Mouse (Mus musculus): ENCODE measurements around the gene Bdnf. TPM values are rescaled to one million over a fixed set of nuclear protein-coding genes. Genes with fewer than 3 reads are reported as not detected.

The Bdnf gene
- polyA plus RNA-seq, 1 experiment from 2014 or later, result 5.4 TPM

DNA sequence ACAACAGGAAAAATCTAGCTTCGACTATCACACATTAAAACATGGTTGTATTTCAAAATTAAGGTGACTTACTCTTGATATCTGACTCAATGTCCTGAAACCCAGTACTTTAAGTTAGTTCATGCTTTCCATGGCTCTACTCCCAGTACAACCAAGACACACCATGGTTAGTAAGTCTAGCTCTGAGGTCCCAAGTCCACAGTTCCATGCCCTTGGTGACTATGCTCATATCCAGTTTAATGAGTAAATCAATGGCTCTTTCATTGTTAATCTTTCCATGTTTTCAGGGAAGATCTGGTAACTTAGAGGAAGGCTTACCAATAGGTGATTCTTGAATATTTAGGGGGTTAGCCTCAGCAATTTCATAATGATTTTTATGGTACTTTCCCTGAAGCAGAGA is 14.2 kb downstream of the Bdnf start:
- 78% methylated on average over 1 of the region's 1 CpGs for WGBS
- Histone ChIP-seq H3K4me3 (no peak overlapping the region), H3K27me3 (0 out of 2 replicates have a peak, but pooled peaks cover 4% of the 10 kb centered on the region), H3K9me3 (no peaks in the 10 kb centered on the region), H3K4me2 (replicated peaks) (no peak overlapping the region), H3K27ac (no peak overlapping the region), H3K9ac (no peak overlapping the region), H3K4me1 (no peaks in the 10 kb centered on the region), H3K36me3 (no peaks in the 10 kb centered on the region)
- no peak for ATAC-seq (ENCODE audit: insufficient number of reproducible peaks, insufficient read depth, low FRiP score, low TSS enrichment)

DNA sequence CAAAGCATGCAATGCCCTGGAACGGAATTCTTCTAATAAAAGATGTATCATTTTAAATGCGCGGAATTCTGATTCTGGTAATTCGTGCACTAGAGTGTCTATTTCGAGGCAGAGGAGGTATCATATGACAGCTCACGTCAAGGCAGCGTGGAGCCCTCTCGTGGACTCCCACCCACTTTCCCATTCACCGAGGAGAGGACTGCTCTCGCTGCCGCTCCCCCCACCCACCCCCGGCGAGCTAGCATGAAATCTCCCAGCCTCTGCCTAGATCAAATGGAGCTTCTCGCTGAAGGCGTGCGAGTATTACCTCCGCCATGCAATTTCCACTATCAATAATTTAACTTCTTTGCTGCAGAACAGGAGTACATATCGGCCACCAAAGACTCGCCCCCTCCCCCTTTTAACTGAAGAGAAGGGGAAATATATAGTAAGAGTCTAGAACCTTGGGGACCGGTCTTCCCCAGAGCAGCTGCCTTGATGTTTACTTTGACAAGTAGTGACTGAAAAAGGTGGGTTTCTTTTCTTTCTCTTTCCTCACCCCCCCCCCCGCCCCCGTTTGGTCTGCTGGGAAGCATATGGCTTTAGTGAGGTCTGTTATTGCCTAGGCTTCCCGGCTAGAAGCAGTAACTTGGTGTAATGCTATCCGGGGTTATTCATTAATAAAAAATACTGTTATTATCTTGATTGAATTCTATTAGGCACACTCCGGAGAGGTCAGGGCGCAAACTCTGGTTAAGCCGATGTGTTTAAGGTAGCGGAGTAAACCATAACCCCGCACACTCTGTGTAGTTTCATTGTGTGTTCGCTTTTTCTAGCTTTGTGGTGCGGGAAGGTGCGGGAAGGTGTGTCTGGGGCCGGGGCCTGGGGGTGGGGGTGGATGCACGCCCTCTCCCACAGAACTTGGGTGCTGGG is 18.0 kb downstream of the Bdnf start:
- Histone ChIP-seq H3K27me3 (0 out of 2 replicates have a peak, but pooled peaks cover 5% of the 10 kb centered on the region), H3K4me3 (peak overlapping the region; percentile 51), H3K36me3 (no peaks in the 10 kb centered on the region), H3K27ac (no peak overlapping the region), H3K9ac (0 out of 2 replicates have a peak overlapping the region, but pooled peaks have one; percentile 64), H3K4me1 (peaks cover 8% of the 10 kb centered on the region; the same call in 1 of the 2 replicates), H3K4me2 (replicated peaks) (peak overlapping the region; percentile 74), H3K9me3 (no peaks in the 10 kb centered on the region)
- peak; percentile 8; the same call in 1 of the 2 replicates for ATAC-seq (ENCODE audit: insufficient number of reproducible peaks, insufficient read depth, low FRiP score, low TSS enrichment)
- WGBS, result 2% methylated on average over 34 of the region's 34 CpGs

DNA sequence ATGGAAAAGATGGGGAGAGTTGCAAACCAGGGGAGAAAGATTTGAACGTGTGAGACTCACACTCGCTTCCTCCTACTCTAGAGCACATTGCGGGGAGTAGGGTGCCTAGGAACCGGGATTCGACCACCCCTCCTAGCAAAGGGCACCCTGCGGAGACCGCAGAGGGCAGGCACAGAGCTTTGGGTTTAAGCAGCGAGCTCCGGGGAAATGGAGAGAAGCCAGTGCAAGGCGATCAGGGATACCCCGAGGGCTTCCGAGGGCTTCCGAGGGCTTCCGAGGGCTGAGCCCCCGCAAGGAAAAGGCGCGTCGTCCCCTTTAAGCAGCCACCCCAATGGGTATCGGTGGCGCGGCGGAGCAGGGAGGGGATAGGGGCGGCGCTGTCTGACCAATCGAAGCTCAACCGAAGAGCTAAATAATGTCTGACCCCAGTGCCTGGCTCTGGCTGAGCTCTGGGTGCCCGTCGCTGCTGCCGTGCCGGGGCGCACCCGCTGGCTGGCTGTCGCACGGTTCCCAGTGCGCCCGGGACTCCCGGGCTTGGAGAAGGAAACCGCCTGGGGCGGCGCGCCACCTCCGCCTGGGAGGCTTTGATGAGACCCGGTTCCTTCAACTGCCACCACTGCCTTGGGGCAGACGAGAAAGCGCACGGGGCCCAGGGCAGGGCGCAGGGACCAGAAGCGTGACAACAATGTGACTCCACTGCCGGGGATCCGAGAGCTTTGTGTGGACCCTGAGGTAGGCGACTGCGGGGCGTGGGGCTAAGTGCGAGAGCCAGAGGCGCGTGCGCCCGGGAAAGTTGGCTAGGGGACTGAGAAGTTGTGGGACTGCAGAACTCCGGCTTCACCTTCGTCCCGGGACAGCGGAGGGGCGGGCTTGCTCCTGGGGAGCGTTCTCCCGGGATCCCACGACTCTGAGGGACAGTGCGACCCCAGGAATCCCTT is 18.9 kb downstream of the Bdnf start:
- Histone ChIP-seq H3K4me3 (peak overlapping the region; percentile 51), H3K36me3 (no peaks in the 10 kb centered on the region), H3K4me1 (peaks cover 8% of the 10 kb centered on the region; the same call in 1 of the 2 replicates), H3K9me3 (no peaks in the 10 kb centered on the region), H3K9ac (peak overlapping the region; percentile 64), H3K4me2 (replicated peaks) (peak overlapping the region; percentile 74), H3K27ac (peak overlapping the region; percentile 61; the same call in 1 of the 2 replicates), H3K27me3 (0 out of 2 replicates have a peak, but pooled peaks cover 5% of the 10 kb centered on the region)
- WGBS, result under 1% methylated on average over 67 of the region's 67 CpGs
- ATAC-seq (ENCODE audit: insufficient number of reproducible peaks, insufficient read depth, low FRiP score, low TSS enrichment), result peak; percentile 64

DNA sequence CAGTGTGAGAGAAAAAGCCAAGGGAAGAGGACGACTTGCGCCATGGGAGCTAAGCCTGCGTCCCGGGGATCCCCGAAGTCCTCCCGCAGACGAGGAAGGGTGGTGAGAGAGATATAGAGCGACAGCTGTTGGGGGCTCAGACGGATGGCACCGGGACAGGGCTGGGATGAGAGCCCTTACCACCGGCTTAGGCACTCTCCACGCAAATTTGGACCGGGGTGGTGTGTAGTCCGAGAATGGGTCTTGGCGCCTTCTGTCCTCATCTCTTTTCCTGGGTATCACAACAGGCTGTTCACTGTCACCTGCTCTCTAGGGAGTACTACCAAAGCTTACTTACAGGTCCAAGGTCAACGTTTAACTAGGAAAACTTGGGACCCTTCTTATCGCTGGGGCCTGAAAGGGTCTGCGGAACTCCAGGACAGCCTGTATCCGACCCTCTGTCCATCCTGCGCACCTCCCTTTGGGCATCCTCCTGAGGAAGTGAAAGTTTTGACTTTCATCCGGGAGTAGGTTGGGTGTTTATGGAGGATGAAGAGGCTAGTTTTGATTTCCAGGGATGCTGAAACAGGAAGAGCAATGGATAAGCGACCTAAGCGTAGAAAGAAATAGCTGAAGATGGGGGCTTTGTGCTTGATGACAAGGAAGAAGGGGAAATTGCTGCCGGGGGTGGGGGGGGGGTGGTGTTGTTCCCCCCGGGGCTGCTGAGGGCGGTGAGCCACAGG is 19.8 kb downstream of the Bdnf start:
- Histone ChIP-seq H3K4me2 (replicated peaks) (peak overlapping the region; percentile 74), H3K4me3 (peak overlapping the region; percentile 51), H3K36me3 (no peaks in the 10 kb centered on the region), H3K9ac (peak overlapping the region; percentile 64), H3K27ac (peak overlapping the region; percentile 61; the same call in 1 of the 2 replicates), H3K9me3 (no peaks in the 10 kb centered on the region), H3K4me1 (peaks cover 8% of the 10 kb centered on the region; the same call in 1 of the 2 replicates), H3K27me3 (0 out of 2 replicates have a peak, but pooled peaks cover 5% of the 10 kb centered on the region)
- 1% methylated on average over 26 of the region's 26 CpGs for WGBS
- ATAC-seq (ENCODE audit: insufficient number of reproducible peaks, insufficient read depth, low FRiP score, low TSS enrichment), result peak; percentile 52

DNA sequence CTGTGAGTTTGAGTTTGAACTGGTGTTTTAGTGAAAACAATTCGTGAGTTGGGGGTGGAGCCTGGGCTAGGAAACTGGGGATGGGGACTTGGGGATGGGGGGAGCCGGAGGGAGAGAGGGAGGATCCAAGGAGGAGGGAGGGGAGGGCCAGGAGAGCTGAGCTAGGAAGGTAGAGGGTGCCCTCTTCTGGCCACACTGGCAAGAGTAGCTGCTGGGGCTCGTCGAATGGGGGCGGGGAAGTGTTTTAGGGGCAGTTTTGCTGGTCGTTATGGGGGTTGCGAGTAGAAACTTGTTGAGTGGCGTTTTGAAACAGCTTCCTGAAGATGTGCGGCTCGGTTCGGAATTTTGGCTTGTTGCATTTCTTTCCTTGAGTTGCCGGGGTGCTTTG is 20.3 kb downstream of the Bdnf start:
- peak overlapping the region; percentile 74 for H3K4me2 ChIP-seq (replicated peaks)
- WGBS, result under 1% methylated on average over 12 of the region's 12 CpGs
- H3K9ac ChIP-seq, result peak overlapping the region; percentile 64
- ATAC-seq (ENCODE audit: insufficient number of reproducible peaks, insufficient read depth, low FRiP score, low TSS enrichment), result peak; percentile 31; the same call in 1 of the 2 replicates
- H3K27me3 ChIP-seq, result 0 out of 2 replicates have a peak, but pooled peaks cover 5% of the 10 kb centered on the region
- H3K4me1 ChIP-seq, result peaks cover 8% of the 10 kb centered on the region; the same call in 1 of the 2 replicates
- no peak overlapping the region for H3K27ac ChIP-seq
- H3K9me3 ChIP-seq, result no peaks in the 10 kb centered on the region
- H3K4me3 ChIP-seq, result peak overlapping the region; percentile 51
- H3K36me3 ChIP-seq, result no peaks in the 10 kb centered on the region

DNA sequence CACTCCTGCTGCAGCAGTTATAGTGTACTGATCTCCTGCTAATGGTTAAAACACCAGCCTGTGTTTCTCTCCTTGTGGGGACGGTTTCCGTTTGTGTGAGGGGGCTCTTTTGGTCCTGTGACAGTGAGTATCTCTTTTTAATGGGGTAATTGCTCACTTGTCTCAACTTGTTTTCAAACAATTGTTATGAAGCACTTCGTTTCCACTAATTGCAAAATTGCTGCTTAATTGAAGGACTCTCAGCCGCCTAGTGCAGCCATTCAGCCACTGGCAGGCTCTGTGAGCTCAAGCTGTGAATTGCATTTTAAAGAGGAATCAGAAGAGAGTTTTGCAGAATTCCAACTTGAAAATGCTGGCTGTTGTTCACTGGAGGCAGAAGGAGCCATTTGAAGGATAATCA is 22.7 kb downstream of the Bdnf start:
- whole genome bisulfite sequencing, result 8% methylated on average over 4 of the region's 4 CpGs
- Histone ChIP-seq H3K27me3 (0 out of 2 replicates have a peak, but pooled peaks cover 5% of the 10 kb centered on the region), H3K27ac (no peak overlapping the region), H3K4me2 (replicated peaks) (peak overlapping the region; percentile 0; the same call in 1 of the 2 replicates), H3K9me3 (no peaks in the 10 kb centered on the region), H3K4me3 (no peak overlapping the region), H3K36me3 (no peaks in the 10 kb centered on the region), H3K4me1 (peaks cover 8% of the 10 kb centered on the region; the same call in 1 of the 2 replicates), H3K9ac (no peak overlapping the region)
- no peak for ATAC-seq (ENCODE audit: insufficient number of reproducible peaks, insufficient read depth, low FRiP score, low TSS enrichment)

DNA sequence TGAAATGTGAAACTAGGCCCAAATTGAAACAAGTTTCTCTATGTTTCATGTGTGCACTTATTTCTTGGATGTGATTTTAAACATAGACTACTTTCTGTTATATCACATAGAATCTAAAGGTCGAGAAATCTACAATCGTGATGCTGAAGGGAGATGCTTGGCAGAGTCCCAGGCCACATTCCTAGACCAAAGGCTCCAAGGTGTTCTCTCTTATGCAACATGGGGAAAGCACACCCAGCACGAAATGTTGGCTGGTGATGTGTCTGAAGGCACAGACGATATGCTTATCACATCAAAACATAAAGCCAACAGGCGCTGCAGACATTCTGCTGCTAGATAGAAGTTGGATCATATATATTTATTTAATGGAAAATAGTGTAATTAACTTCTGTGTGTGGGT is 25.8 kb downstream of the Bdnf start:
- Histone ChIP-seq H3K27me3 (no peaks in the 10 kb centered on the region), H3K4me1 (peaks cover 8% of the 10 kb centered on the region; the same call in 1 of the 2 replicates), H3K4me3 (no peak overlapping the region), H3K4me2 (replicated peaks) (no peak overlapping the region), H3K9me3 (no peaks in the 10 kb centered on the region), H3K27ac (no peak overlapping the region), H3K9ac (no peak overlapping the region), H3K36me3 (no peaks in the 10 kb centered on the region)
- 61% methylated on average over 5 of the region's 5 CpGs for WGBS
- ATAC-seq (ENCODE audit: insufficient number of reproducible peaks, insufficient read depth, low FRiP score, low TSS enrichment), result no peak

DNA sequence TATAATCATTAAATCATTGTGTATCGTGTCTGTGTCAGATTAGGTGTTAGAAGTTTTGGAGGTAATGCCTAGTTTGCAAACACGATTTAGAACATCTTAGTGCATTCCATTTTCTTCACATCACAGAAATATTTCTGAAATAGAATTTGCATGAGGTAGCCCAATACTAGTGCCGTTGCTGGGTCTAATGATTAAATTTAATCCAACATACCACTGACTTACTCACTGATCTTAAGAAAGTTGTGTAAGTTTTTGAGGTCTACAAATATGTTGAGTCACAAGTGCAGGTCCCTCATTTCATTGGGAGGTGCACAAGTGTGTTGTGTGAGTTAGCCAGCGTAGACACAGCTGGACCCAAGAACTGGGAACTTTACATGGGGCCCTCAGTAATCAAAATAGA is 29.1 kb downstream of the Bdnf start:
- ATAC-seq (ENCODE audit: insufficient number of reproducible peaks, insufficient read depth, low FRiP score, low TSS enrichment), result no peak
- H3K27me3 ChIP-seq, result no peaks in the 10 kb centered on the region
- H3K27ac ChIP-seq, result no peak overlapping the region
- no peak overlapping the region for H3K4me3 ChIP-seq
- no peak overlapping the region for H3K4me2 ChIP-seq (replicated peaks)
- no peaks in the 10 kb centered on the region for H3K9me3 ChIP-seq
- H3K4me1 ChIP-seq, result no peaks in the 10 kb centered on the region
- H3K36me3 ChIP-seq, result no peaks in the 10 kb centered on the region
- 81% methylated on average over 4 of the region's 4 CpGs for WGBS
- H3K9ac ChIP-seq, result no peak overlapping the region

DNA sequence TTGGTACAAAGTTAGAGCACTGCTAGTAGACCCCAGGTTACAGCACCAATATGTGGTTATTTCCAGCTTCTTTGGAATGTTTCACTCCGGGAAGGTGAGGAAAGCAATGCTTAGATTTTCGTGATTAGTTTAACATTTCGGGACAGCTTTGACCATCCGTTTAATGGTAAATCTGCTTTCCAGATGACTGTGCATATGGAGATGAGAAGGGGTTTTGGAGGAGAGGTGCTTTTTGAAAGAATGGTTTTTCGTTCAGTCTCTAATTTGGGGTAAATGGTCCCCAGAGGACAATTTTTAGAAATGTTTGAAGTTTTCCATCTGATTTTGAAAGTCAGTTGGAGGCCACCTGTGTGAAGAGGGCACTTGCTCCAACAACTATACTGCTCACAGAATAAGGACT is 29.6 kb downstream of the Bdnf start:
- ATAC-seq (ENCODE audit: insufficient number of reproducible peaks, insufficient read depth, low FRiP score, low TSS enrichment), result no peak
- Histone ChIP-seq H3K9me3 (no peaks in the 10 kb centered on the region), H3K27ac (no peak overlapping the region), H3K36me3 (no peaks in the 10 kb centered on the region), H3K27me3 (no peaks in the 10 kb centered on the region), H3K4me3 (no peak overlapping the region), H3K4me2 (replicated peaks) (no peak overlapping the region), H3K4me1 (no peaks in the 10 kb centered on the region), H3K9ac (no peak overlapping the region)
- 62% methylated on average over 5 of the region's 5 CpGs for WGBS

DNA sequence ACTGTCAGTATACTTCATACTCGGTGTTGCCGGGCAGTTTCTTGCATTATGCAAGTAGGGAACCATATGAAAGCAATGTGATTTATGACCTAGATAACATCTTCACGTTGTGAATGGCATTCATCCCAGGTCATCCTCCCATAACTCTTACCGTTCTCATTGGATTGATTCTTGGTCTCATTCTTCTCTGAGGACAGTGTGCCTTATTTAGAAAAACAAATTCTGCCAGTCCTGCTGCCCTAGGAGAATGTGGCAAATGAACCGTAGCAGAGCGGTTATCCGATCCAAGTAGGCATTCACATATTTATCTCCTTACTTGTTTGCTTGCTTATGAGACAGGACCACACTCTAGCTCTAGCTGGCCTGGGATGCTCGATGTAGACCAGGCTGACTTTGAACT is 32.0 kb downstream of the Bdnf start:
- Histone ChIP-seq H3K4me1 (no peaks in the 10 kb centered on the region), H3K4me2 (replicated peaks) (no peak overlapping the region), H3K27me3 (no peaks in the 10 kb centered on the region), H3K9ac (no peak overlapping the region), H3K36me3 (no peaks in the 10 kb centered on the region), H3K9me3 (no peaks in the 10 kb centered on the region), H3K27ac (no peak overlapping the region), H3K4me3 (no peak overlapping the region)
- 82% methylated on average over 8 of the region's 8 CpGs for WGBS
- no peak for ATAC-seq (ENCODE audit: insufficient number of reproducible peaks, insufficient read depth, low FRiP score, low TSS enrichment)

DNA sequence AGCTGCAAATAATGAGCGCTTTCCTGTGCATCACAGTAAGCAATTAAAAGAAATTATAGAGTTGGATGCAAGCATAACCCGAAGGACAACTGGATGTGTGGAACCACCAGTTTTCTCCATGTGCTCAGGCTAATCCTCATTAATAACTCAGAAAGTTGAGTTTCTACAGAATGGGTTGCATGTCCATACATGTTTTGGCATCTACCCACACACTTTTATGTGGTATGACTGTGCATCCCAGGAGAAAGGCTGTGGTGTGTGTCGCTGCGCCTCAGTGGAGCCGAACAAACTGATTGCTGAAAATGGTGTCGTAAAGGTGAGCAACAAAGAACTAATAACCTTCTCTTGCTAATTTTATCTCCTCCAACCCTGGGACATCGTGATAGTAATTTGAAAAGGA is 34.8 kb downstream of the Bdnf start:
- 85% methylated on average over 7 of the region's 7 CpGs for WGBS
- H3K4me1 ChIP-seq, result no peaks in the 10 kb centered on the region
- no peak overlapping the region for H3K27ac ChIP-seq
- no peak overlapping the region for H3K9ac ChIP-seq
- no peaks in the 10 kb centered on the region for H3K36me3 ChIP-seq
- H3K4me3 ChIP-seq, result no peak overlapping the region
- no peak overlapping the region for H3K4me2 ChIP-seq (replicated peaks)
- ATAC-seq (ENCODE audit: insufficient number of reproducible peaks, insufficient read depth, low FRiP score, low TSS enrichment), result no peak
- H3K27me3 ChIP-seq, result no peaks in the 10 kb centered on the region
- no peaks in the 10 kb centered on the region for H3K9me3 ChIP-seq

Data from embryonic facial prominence, embryonic 12.5 days (tissue).